Mouse (Mus musculus): ENCODE data around the gene Cir1. TPM values are rescaled to one million over a fixed set of nuclear protein-coding genes. Genes with fewer than 3 reads are reported as not detected.

Cir1 gene
- polyA plus RNA-seq, 1 experiment from 2014 or later, result 21.0 TPM

Other genes starting within 250 kb of the Cir1 start
- 93.3 and 98.5 TPM in 2 replicates for gene Ola1, start 93.8 kb downstream of the Cir1 start, polyA plus RNA-seq (2014; fragmentation: Nextera tagmentation; extraction: Ambion mirVana)
- gene Sp9, start 40.8 kb downstream of the Cir1 start, polyA plus RNA-seq (2014; fragmentation: Nextera tagmentation; extraction: Ambion mirVana), result 1.8 and 2.0 TPM in 2 replicates
- gene Scrn3, start 100 bp downstream of the Cir1 start, polyA plus RNA-seq (2014; fragmentation: Nextera tagmentation; extraction: Ambion mirVana), result 12.4 and 14.5 TPM in 2 replicates
- gene Gpr155, start 73.9 kb upstream of the Cir1 start, polyA plus RNA-seq (2014; fragmentation: Nextera tagmentation; extraction: Ambion mirVana), result 5.0 and 6.4 TPM in 2 replicates
- 9.0 and 9.6 TPM in 2 replicates for gene Wipf1, start 217.0 kb upstream of the Cir1 start, polyA plus RNA-seq (2014; fragmentation: Nextera tagmentation; extraction: Ambion mirVana)

Data from neural tube, embryonic 11.5 days (tissue).